Mouse (Mus musculus) ES-Bruce4 (cell line): Measurements from ENCODE around the gene Plcb1.

Source experiments
- CTCF ChIP-seq: IDR thresholded peaks from one replicate; pipeline ENCODE4 v1.8.1; 2011; ENCODE audit warnings: low read depth, low read length
- EP300 ChIP-seq: IDR thresholded peaks from 2 replicates; pipeline ENCODE4 v1.6.1; 2011; ENCODE audit warnings: low read depth, low read length; ENCODE audit not compliant: insufficient read depth

GRCm38 (mm10) chr2:134836097-134836496 lies 50.2 kb downstream of the Plcb1 start:
- TF ChIP-seq CTCF: no peak
- TF ChIP-seq EP300: no peak
